Mouse (Mus musculus) cerebellum, postnatal 25 days (tissue): ENCODE measurements around the gene Dctpp1.

Experiments used
- DNase-seq, 2 experiments: peaks; one replicate each; pipeline ENCODE4 v3.0.0; 2021; ENCODE audit warnings: mixed read lengths in 2 of 2

Gene Dctpp1

GRCm38 (mm10) chr7:127260309-127261111 is at the start of gene Dctpp1:
Dctpp1 (minus strand) TSS chr7:127260709.
- DNase-seq, result peak; percentile 96 to 97

GRCm38 (mm10) chr7:127309951-127310350 is 49.4 kb upstream of the Dctpp1 start:
- DNase-seq, result no peak

DNA sequence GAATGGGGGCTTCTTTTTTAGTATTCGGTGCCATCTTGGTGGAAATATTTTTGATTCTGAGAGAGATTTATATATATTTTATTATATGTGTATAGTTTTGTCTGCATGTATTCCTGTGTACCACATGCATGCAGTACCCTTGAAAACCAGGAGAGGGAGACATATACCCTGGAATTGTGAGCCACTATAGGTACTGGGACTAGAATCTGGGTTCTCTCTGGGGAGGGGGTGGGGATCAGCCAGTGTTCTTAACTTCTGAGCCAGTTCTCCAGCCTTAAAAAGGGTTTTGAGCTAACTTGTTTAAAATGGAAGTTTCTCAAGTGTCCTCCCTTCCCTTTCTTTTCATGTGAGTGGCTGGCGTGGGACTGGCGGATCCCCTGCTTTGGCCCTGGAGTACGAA is 48.4 kb upstream of the Dctpp1 start:
- peak; percentile 23 to 67 for DNase-seq

GRCm38 (mm10) chr7:127308431-127308830 is 47.9 kb upstream of the Dctpp1 start:
- no peak for DNase-seq

- DNase-seq, result no peak
Observed at GRCm38 (mm10) chr7:127297586-127298193, 37.2 kb upstream of the Dctpp1 start.

- DNase-seq, result no peak
Observed at GRCm38 (mm10) chr7:127296786-127297555, 36.5 kb upstream of the Dctpp1 start.

DNA sequence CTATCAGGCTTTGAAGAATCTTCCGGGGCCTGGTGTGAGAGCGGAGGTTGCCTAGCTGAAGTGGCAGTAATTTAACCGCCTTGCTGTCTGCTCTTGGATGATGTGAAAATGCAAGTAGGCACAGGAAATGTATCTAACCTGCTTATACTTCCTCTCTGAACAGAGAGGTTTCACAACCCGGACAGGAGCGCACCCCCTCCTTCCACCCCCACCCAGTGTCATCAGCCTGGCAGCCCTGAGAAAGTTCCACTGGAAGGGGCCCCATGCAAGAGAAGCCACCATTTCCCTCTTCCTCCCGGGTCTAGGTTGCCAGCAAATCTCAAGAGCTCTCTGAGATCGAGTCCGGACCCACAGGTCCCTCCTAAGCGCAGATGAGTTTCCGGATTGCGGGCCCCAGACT is 35.6 kb upstream of the Dctpp1 start, which contains the start of gene Itgal:
TSS of gene Itgal (plus strand) at position 163 of the 400 bp plus-strand sequence.
- DNase-seq, result no peak

DNA sequence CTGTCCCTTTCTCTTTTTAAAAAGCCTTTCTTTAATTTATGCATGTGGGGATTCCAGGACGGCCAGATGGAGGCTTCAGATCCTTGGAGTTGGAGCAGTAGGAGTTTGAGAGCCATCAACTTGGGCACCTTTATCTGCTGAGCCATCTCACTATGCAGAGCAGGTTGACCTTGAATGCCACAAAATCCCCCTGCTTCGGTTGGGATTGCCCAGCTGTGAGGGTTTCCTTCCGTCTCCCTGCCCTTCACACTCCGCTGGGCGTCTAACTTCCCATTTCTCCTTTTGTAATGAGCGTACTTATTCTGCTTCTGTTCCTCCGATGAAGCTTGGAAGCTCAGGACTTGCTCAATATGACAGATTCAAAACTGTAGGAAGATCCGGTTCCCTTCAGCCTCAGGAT is 29.6 kb upstream of the Dctpp1 start:
- no peak for DNase-seq

DNA sequence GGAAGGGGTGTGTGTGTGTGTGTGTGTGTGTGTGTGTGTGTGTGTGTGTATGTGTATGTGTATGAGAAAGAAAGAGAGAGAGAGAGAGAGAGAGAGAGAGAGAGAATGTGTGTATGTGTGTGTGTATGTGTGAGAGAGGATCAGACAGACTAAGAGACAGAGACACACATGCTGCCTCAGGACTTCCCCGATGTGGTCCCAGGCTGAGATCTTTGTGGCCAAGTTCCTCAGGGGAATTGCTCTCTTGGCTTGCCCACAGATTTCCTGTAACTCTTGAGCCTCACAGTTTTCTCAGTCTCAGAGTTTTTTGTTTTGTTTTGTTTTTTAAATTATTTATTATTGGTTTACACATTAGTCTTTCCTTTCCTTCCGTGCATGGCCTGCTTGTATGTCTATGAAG is 28.8 kb upstream of the Dctpp1 start:
- no peak for DNase-seq

DNA sequence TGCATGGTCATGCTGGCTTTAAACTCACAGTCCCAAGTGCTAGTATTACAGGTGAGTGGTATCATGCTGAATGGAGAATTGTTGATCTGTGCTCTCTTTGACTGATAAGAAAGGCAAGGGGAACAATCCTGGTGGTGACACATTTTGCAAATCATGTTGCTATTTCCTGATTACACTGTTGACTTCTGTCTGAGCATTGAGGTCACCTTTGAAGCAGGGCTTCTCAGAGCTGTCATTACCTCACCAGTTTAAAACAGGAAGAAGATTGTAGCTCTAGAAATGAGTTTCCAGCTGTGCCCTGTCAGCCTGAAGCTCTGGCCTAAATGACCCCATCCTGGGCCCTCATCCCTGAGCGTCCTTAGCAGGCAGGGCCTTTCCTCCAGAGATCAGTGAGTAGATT is 27.4 kb upstream of the Dctpp1 start:
- no peak for DNase-seq

GRCm38 (mm10) chr7:127285154-127285553 is 24.6 kb upstream of the Dctpp1 start:
- DNase-seq, result no peak

DNA sequence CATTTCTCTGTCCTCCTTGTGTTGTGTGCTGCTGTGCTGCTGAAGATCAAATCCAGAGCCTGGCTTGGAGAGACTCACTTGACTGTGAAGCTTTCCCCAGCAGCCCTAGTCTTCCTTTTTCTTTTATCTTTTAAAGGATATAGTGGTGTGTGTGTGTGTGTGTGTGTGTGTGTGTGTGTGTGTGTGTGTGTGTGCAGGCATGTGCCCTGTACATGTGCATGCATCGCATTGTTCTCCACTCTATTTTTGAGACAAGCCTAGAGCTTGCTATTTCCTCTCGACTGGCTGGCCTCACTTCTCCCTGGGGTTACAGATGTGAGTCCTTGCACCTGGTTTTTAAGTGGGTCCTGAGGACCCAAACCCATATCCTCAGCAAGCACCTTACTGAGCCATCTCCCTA is 21.7 kb upstream of the Dctpp1 start:
- no peak for DNase-seq

- DNase-seq, result no peak
Observed at GRCm38 (mm10) chr7:127281114-127281513, 20.6 kb upstream of the Dctpp1 start.

- no peak for DNase-seq
Observed at GRCm38 (mm10) chr7:127280092-127280491, 19.6 kb upstream of the Dctpp1 start.

GRCm38 (mm10) chr7:127278311-127278710 is 17.8 kb upstream of the Dctpp1 start:
- DNase-seq, result peak; percentile 23 to 47

GRCm38 (mm10) chr7:127276519-127276961 is 16.0 kb upstream of the Dctpp1 start:
- no peak for DNase-seq

DNA sequence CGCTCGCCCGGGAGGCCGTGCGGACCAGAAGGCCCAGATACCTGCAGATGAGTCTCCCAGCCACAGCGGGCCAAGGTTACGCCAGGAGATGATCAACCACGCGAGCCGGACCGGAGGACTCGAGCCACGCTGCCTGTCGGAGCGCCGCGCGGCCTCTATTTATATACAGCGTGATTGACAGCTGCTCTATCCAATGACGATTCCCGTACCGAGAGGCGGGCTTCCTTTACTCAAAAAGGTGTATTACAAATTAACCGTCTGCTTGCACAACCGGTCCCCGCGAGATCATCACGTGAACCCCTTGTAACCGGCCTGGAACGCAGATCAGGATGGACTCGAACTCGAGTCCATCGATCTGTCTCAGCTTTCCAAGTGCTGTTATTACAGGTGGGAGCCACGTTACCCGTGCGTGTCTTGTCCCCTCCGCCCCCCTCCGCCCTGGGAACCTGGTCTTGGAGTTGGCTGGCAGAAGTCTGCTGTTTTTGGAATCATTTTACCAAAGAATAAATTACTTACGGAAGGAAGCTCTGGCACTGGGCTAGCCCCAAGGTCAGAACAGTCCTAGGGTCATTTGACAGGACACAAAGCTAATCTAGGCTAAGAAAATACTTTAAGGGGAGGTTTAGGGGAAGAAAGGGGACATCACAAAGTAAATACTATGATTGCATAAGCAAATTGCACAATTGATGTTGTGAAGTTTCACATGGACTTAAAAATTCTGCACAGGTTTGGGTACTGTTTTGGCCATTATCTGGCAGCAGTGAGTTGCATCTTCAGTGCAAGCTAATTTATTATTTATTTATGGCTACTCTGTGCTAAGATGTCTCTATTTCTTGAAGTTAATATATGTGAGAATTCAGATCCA is 13.6 kb upstream of the Dctpp1 start, which contains the start of gene Sephs2:
TSS of gene Sephs2 (minus strand) at position 131 of the 865 bp plus-strand sequence.
- peak; percentile 97 to 99 for DNase-seq

DNA sequence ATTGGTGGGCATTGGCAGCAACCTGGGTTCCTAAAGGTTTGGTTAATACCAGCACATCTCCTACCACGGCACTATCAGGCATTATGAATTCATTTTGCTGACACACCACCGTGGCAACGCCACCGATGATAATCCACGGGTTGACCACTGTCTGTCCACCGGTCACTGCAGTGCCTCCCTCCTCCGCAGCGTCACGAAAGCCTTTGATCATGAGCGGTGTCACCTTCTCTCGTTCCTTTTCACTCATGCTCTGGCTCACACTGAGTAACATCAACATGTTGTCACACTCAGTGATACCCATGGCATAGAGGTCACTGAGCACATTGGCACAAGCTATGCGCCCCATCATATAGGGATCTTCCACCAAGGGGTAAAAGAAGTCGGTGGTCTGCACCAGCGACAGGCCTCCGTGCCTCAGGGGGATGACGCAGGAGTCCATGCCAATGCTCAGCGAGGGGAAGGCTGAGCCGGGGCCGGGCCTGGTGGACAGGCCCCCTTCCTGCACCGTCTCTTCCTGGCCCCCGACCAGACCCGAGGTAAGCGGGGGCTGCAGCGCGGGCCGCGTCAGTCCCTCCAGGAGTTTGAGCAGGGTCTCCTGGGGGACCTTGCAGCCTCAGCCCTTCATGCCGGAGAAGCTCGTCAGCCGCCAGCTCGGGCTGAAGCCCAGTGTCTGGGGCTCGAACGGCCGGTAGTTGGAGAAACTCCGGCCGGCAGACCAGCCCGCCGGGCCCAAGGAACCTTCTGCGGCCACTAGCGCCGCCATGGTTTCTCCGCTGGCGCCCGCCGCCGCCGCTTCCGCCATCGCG is 12.8 kb upstream of the Dctpp1 start:
- DNase-seq, result peak in 1 of 2 experiments; percentile 60

GRCm38 (mm10) chr7:127272566-127272965 is 12.1 kb upstream of the Dctpp1 start:
- DNase-seq, result no peak

DNA sequence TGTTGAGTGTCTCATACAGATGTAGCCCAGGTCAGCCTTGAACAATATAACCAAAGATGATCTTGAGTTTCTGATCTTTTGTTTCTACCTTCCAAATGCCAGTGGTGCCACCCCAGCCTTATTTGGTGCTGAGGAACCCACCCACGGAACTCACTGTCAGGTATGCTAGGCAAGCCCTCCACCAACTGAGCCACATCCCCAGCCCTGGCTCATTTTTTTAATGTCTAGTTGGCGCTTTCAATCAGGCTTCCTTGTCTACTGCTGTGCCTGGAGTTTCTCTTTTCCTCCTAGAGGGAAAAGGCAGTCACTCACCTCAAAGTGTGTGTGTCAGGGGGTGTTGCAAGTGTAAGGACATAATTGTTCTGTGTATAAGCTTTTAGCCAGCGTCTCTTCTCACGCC is 10.6 kb upstream of the Dctpp1 start:
- DNase-seq, result no peak

DNA sequence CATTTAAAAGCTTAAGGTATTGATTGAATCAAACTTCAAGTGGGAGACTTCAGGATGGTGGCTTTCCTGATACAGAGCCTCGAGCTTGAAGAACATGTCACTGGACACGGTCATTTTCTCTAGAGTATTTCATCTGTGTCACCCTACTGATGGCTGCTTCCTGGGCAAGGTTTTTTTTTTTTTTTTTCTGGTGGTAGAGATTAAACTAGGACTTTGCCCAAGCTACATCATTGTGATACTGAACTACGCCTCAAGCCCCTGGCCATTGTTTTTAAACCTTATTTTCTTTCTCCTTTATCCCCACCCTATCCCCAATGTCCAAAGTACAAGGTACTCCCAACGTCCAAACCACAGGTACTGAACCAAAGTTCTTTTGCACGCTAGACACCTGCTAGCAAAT is 10.2 kb upstream of the Dctpp1 start:
- no peak for DNase-seq
